Mouse (Mus musculus): ENCODE data around the gene Clta.

DNA sequence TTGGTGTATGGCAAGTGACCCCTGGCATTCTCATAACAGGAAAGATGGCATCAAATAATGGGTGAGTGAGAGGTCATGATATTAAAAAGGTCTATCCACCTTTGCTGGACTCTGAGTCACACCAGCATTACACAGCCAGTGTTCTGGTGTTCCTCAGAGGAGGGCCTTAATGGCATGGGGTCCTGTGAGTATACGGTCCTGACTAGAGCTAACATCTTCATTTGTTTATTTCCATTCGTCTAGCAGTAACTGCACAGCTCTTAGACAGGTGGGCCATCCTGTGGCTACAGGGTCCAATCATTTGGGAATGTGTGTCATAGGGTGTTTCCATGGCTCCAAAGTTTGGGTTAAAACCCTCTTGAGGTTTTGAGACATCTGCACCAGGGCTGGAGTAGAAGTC is 9.9 kb upstream of the Clta start:
- TF ChIP-seq CTCF (IDR thresholded peaks at IDR 0.05) (no peak), POLR2A (IDR thresholded peaks at IDR 0.05; ENCODE audit: insufficient read depth, low read depth, low read length) (no peak)

Measured in heart, adult 2 months (tissue).